8 mouse cellular contexts compared by ENCODE assay signal in genomic region chr2:181592231-181593041, GRCm38 (mm10). TPM values are rescaled to one million over a fixed set of nuclear protein-coding genes. Genes with fewer than 3 reads are reported as not detected.
A peak's percentile ranks its signal among the peaks of the same experiment; 100 is the strongest.
DNase-seq lines count a peak whose midpoint lies in the region; ATAC-seq and TF ChIP-seq lines count a peak whose summit lies in the region.

Zfp512b (minus strand) TSS chr2:181592803.

- TF ChIP-seq CTCF in Patski (IDR thresholded peaks at IDR 0.05): no peak

- no peak for DNase-seq in Patski (ENCODE audit: low read depth, low spot score)
- peak; percentile 82 for DNase-seq in cerebellum, adult 9-10 months
- DNase-seq in frontal cortex, postnatal 36 days (ENCODE audit: low spot score in 2 of 2): peak; percentile 66 to 71
- DNase-seq in layer of hippocampus, postnatal 36 days: peak; percentile 62 to 67
- DNase-seq in lung, postnatal 36 days: peak; percentile 72
- DNase-seq in retina, postnatal 1 day: peak; percentile 81
- DNase-seq in yolk sac, embryonic 10.5 days (ENCODE audit: low spot score): peak; percentile 86

- CTCF ChIA-PET in Patski (lab: Charles Lee): interaction anchor here (1.4 kb wide), 1 partner anchor 70 kb away, joined by 5 read pairs; no protein-coding TSS in a partner anchor

- peak within 1 kb of the TSS; percentile 97 for H3K9ac ChIP-seq in hindbrain, embryonic 13.5 days

- in situ Hi-C loops in Patski (cut with MboI; ENCODE audit: low pct_unique_long_range_greater_than_20kb): loop anchor here (25.0 kb wide), 1 partner anchor 1380 kb away; no protein-coding TSS in a partner anchor

- ATAC-seq in Patski: peak; percentile 57
- peak; percentile 83 for ATAC-seq in hindbrain, embryonic 13.5 days (ENCODE audit: low FRiP score)

- peak within 1 kb of the TSS; percentile 96 for H3K4me3 ChIP-seq in hindbrain, embryonic 13.5 days

- WGBS in hindbrain, embryonic 13.5 days: under 1% methylated on average over 71 of the region's 97 CpGs

- H3K4me1 ChIP-seq in hindbrain, embryonic 13.5 days (replicated peaks): peaks cover 45% of the 10 kb centered on the region

- no peaks in the 10 kb centered on the region for H3K27me3 ChIP-seq in Patski
- H3K27me3 ChIP-seq in hindbrain, embryonic 13.5 days: no peaks in the 10 kb centered on the region

- H3K4me2 ChIP-seq in hindbrain, embryonic 13.5 days: peak within 1 kb of the TSS; percentile 85

- H3K36me3 ChIP-seq in hindbrain, embryonic 13.5 days: peaks cover 53% of the 10 kb centered on the region

- POLR2A ChIA-PET in Patski (lab: Charles Lee): interaction anchor here (1.0 to 1.1 kb wide), 2 partner anchors 9 to 10 kb away, joined by 3 to 4 read pairs; no protein-coding TSS in a partner anchor

- no peaks in the 10 kb centered on the region for H3K9me3 ChIP-seq in hindbrain, embryonic 13.5 days

- H3K27ac ChIP-seq in hindbrain, embryonic 13.5 days: peak within 1 kb of the TSS; percentile 93

RNA-seq across cellular contexts. Expression of gene Zfp512b, which starts in this region (rescaled TPM):
- polyA plus RNA-seq in Patski (2021): 63.1 TPM
- polyA plus RNA-seq in hindbrain, embryonic 13.5 days (2015; fragmentation: Nextera tagmentation; extraction: Ambion mirVana): 68.0 and 74.1 TPM in 2 replicates
- 100 to 1,000 TPM in 1 of 2 experiments, 10 to 100 TPM in 1; 96.3 to 101 TPM for total RNA-seq in layer of hippocampus, postnatal 36 days (2021)
